Mouse (Mus musculus) bone marrow, adult 2 months (tissue): ENCODE measurements around the gene Smim9.
A peak's percentile ranks its signal among the peaks of the same experiment; 100 is the strongest.

Experiments used
- CTCF ChIP-seq: fragments of 200-500 bp; IDR thresholded peaks from 2 replicates; pipeline ENCODE4 v1.5.1; 2011; ENCODE audit warnings: low read length, control low read depth; ENCODE audit not compliant: control insufficient read depth, insufficient read depth
- POLR2A ChIP-seq: fragments of 200-500 bp; IDR thresholded peaks from 2 replicates; pipeline ENCODE4 v1.6.1; 2011; ENCODE audit warnings: low read depth, mild to moderate bottlenecking, control low read depth, low read length, borderline replicate concordance; ENCODE audit not compliant: control insufficient read depth

GRCm38 (mm10) chrX:75130467-75131160 is 33.0 kb downstream of the Smim9 start, which contains the start of gene Mpp1:
- TF ChIP-seq POLR2A (peak; percentile 89; the same call in 1 of the 2 replicates), CTCF (no peak)
